Mouse (Mus musculus): ENCODE results near the gene Kazn.
A peak's percentile ranks its signal among the peaks of the same experiment; 100 is the strongest.

Gene Kazn

GRCm38 (mm10) chr4:142193151-142193578 is 46.0 kb downstream of the Kazn start:
- no peak for DNase-seq (ENCODE audit: low spot score in 2 of 2)

GRCm38 (mm10) chr4:142189960-142190359 is 49.2 kb downstream of the Kazn start:
- DNase-seq (ENCODE audit: low spot score in 2 of 2), result no peak

GRCm38 (mm10) chr4:142188501-142188900 is 50.7 kb downstream of the Kazn start:
- DNase-seq (ENCODE audit: low spot score in 2 of 2), result no peak

GRCm38 (mm10) chr4:142186155-142186554 is 53.0 kb downstream of the Kazn start:
- DNase-seq (ENCODE audit: low spot score in 2 of 2), result no peak

GRCm38 (mm10) chr4:142185533-142185900 is 53.7 kb downstream of the Kazn start:
- no peak for DNase-seq (ENCODE audit: low spot score in 2 of 2)

- no peak for DNase-seq (ENCODE audit: low spot score in 2 of 2)
These were observed 54.2 kb downstream of the Kazn start for GRCm38 (mm10) chr4:142184852-142185532.

GRCm38 (mm10) chr4:142183591-142183990 is 55.6 kb downstream of the Kazn start:
- DNase-seq (ENCODE audit: low spot score in 2 of 2), result no peak

- DNase-seq (ENCODE audit: low spot score in 2 of 2), result no peak
These were observed 56.2 kb downstream of the Kazn start for GRCm38 (mm10) chr4:142183015-142183414.

- no peak for DNase-seq (ENCODE audit: low spot score in 2 of 2)
These were observed 57.6 kb downstream of the Kazn start for GRCm38 (mm10) chr4:142181646-142182045.

GRCm38 (mm10) chr4:142180874-142181273 is 58.3 kb downstream of the Kazn start:
- DNase-seq (ENCODE audit: low spot score in 2 of 2), result no peak

- peak; percentile 39 to 49 for DNase-seq (ENCODE audit: low spot score in 2 of 2)
These were observed 58.9 kb downstream of the Kazn start for GRCm38 (mm10) chr4:142180289-142180688.

GRCm38 (mm10) chr4:142179531-142179930 is 59.7 kb downstream of the Kazn start:
- DNase-seq (ENCODE audit: low spot score in 2 of 2), result no peak

GRCm38 (mm10) chr4:142176732-142177131 is 62.5 kb downstream of the Kazn start:
- DNase-seq (ENCODE audit: low spot score in 2 of 2), result no peak

GRCm38 (mm10) chr4:142173981-142174485 is 65.2 kb downstream of the Kazn start:
- no peak for DNase-seq (ENCODE audit: low spot score in 2 of 2)

GRCm38 (mm10) chr4:142172942-142173341 is 66.3 kb downstream of the Kazn start:
- no peak for DNase-seq (ENCODE audit: low spot score in 2 of 2)

- no peak for DNase-seq (ENCODE audit: low spot score in 2 of 2)
These were observed 67.3 kb downstream of the Kazn start for GRCm38 (mm10) chr4:142171788-142172497.

GRCm38 (mm10) chr4:142170882-142171768 is 68.1 kb downstream of the Kazn start:
- no peak for DNase-seq (ENCODE audit: low spot score in 2 of 2)

GRCm38 (mm10) chr4:142169636-142170035 is 69.6 kb downstream of the Kazn start:
- DNase-seq (ENCODE audit: low spot score in 2 of 2), result no peak

GRCm38 (mm10) chr4:142168352-142168751 is 70.8 kb downstream of the Kazn start:
- DNase-seq (ENCODE audit: low spot score in 2 of 2), result no peak

- no peak for DNase-seq (ENCODE audit: low spot score in 2 of 2)
These were observed 73.1 kb downstream of the Kazn start for GRCm38 (mm10) chr4:142165835-142166701.

- DNase-seq (ENCODE audit: low spot score in 2 of 2), result no peak
These were observed 73.8 kb downstream of the Kazn start for GRCm38 (mm10) chr4:142165363-142165762.
